In genomic region chr1:192853429-192853828, GRCm38 (mm10) we compare ENCODE assay signal across 11 mouse cellular contexts. TPM values are rescaled to one million over a fixed set of nuclear protein-coding genes. Genes with fewer than 3 reads are reported as not detected.
DNase-seq lines count a peak whose midpoint lies in the region; ATAC-seq lines count a peak whose summit lies in the region.
"Had no signal": no experiment of that assay in that cellular context is flagged by ENCODE, and none has a peak within 500 bp of the region (broad histone marks: within the 10 kb centered on the region; RNA-seq: fewer than 3 reads in every experiment).

No protein-coding gene starts in this region.

- no peak overlapping the region for H3K9ac ChIP-seq in heart, embryonic 16.5 days (ENCODE audit: low read length)
- H3K9ac ChIP-seq in embryonic facial prominence, embryonic 14.5 days (ENCODE audit: low read depth, low read length), result peak overlapping the region; percentile 97
- peak overlapping the region; percentile 95 for H3K9ac ChIP-seq in hindbrain, embryonic 14.5 days
- 0 out of 2 replicates have a peak overlapping the region, but pooled peaks have one; percentile 97 for H3K9ac ChIP-seq in midbrain, embryonic 15.5 days

- intact Hi-C loops in heart, postnatal 10 days (cut with DNase I), result no loop called here

- DNase-seq in heart, postnatal 10 days, result no peak
- DNase-seq in embryonic facial prominence, embryonic 14.5 days (ENCODE audit: low spot score), result no peak
- no peak for DNase-seq in hindbrain, embryonic 14.5 days (ENCODE audit: low spot score)
- no peak for DNase-seq in ovary, postnatal 36 days (ENCODE audit: low spot score)
- no peak for DNase-seq in urinary bladder, postnatal 14 days (ENCODE audit: low spot score)
- no peak for DNase-seq in thymus, postnatal 36 days
- DNase-seq: cerebellum, adult 18-20 months; kidney, postnatal 10 days; left cerebral cortex, postnatal 4 days had no signal

- peaks cover 17% of the 10 kb centered on the region for H3K27me3 ChIP-seq in heart, embryonic 16.5 days (ENCODE audit: control insufficient read depth, insufficient read depth, low read length)
- H3K27me3 ChIP-seq in embryonic facial prominence, embryonic 14.5 days (replicated peaks; ENCODE audit: control insufficient read depth, insufficient read depth, low read length), result no peaks in the 10 kb centered on the region
- H3K27me3 ChIP-seq in hindbrain, embryonic 14.5 days (ENCODE audit: control insufficient read depth, insufficient read depth, low read length), result peaks cover 13% of the 10 kb centered on the region
- no peaks in the 10 kb centered on the region for H3K27me3 ChIP-seq in midbrain, embryonic 15.5 days (replicated peaks)

- H3K36me3 ChIP-seq in heart, embryonic 16.5 days (ENCODE audit: control insufficient read depth, insufficient read depth), result peaks cover 6% of the 10 kb centered on the region; the same call in 1 of the 2 replicates
- peaks cover 24% of the 10 kb centered on the region for H3K36me3 ChIP-seq in embryonic facial prominence, embryonic 14.5 days (ENCODE audit: control insufficient read depth, insufficient read depth, low read length)
- peaks cover 17% of the 10 kb centered on the region for H3K36me3 ChIP-seq in hindbrain, embryonic 14.5 days (replicated peaks; ENCODE audit: control insufficient read depth, insufficient read depth)
- H3K36me3 ChIP-seq in midbrain, embryonic 15.5 days (replicated peaks), result peaks cover 12% of the 10 kb centered on the region

- ATAC-seq in heart, embryonic 16.5 days (replicated peaks; ENCODE audit: extremely low read depth, insufficient read depth, low FRiP score), result no peak
- no peak for ATAC-seq in embryonic facial prominence, embryonic 14.5 days (ENCODE audit: low read depth)
- no peak for ATAC-seq in hindbrain, embryonic 14.5 days (ENCODE audit: low FRiP score)
- no peak for ATAC-seq in midbrain, embryonic 15.5 days (replicated peaks)

- peak overlapping the region; percentile 92 for H3K4me2 ChIP-seq in heart, embryonic 16.5 days (ENCODE audit: low read depth, low read length)
- peak overlapping the region; percentile 81 for H3K4me2 ChIP-seq in embryonic facial prominence, embryonic 14.5 days (ENCODE audit: low read depth, low read length)
- peak overlapping the region; percentile 84 for H3K4me2 ChIP-seq in hindbrain, embryonic 14.5 days (replicated peaks)
- peak overlapping the region; percentile 89 for H3K4me2 ChIP-seq in midbrain, embryonic 15.5 days

- no peaks in the 10 kb centered on the region for H3K9me3 ChIP-seq in heart, embryonic 16.5 days (replicated peaks; ENCODE audit: control insufficient read depth, low read length)
- no peaks in the 10 kb centered on the region for H3K9me3 ChIP-seq in embryonic facial prominence, embryonic 14.5 days (ENCODE audit: control insufficient read depth, low read length)
- no peaks in the 10 kb centered on the region for H3K9me3 ChIP-seq in hindbrain, embryonic 14.5 days (ENCODE audit: control insufficient read depth, low read length)
- H3K9me3 ChIP-seq in midbrain, embryonic 15.5 days, result no peaks in the 10 kb centered on the region

- peaks cover 34% of the 10 kb centered on the region for H3K4me1 ChIP-seq in heart, embryonic 16.5 days (ENCODE audit: control insufficient read depth, insufficient read depth, low read length)
- H3K4me1 ChIP-seq in embryonic facial prominence, embryonic 14.5 days (ENCODE audit: control insufficient read depth, insufficient read depth, low read length), result peaks cover 53% of the 10 kb centered on the region
- H3K4me1 ChIP-seq in hindbrain, embryonic 14.5 days (replicated peaks; ENCODE audit: control insufficient read depth, insufficient read depth, low read length), result peaks cover 50% of the 10 kb centered on the region
- H3K4me1 ChIP-seq in midbrain, embryonic 15.5 days, result peaks cover 50% of the 10 kb centered on the region

- no peak overlapping the region for H3K27ac ChIP-seq in heart, embryonic 16.5 days (ENCODE audit: low read length)
- peak overlapping the region; percentile 99 for H3K27ac ChIP-seq in embryonic facial prominence, embryonic 14.5 days (replicated peaks; ENCODE audit: low read depth, low read length)
- H3K27ac ChIP-seq in hindbrain, embryonic 14.5 days, result peak overlapping the region; percentile 97
- H3K27ac ChIP-seq in midbrain, embryonic 15.5 days, result no peak overlapping the region

- H3K4me3 ChIP-seq in heart, embryonic 16.5 days (ENCODE audit: low read length), result peak overlapping the region; percentile 82
- peak overlapping the region; percentile 89 for H3K4me3 ChIP-seq in embryonic facial prominence, embryonic 14.5 days (ENCODE audit: low read depth, low read length)
- peak overlapping the region; percentile 92 for H3K4me3 ChIP-seq in hindbrain, embryonic 14.5 days (replicated peaks; ENCODE audit: low read length)
- peak overlapping the region; percentile 78 for H3K4me3 ChIP-seq in midbrain, embryonic 15.5 days

- 65% methylated on average over 2 of the region's 2 CpGs for WGBS in heart, embryonic 16.5 days
- WGBS in embryonic facial prominence, embryonic 14.5 days, result 29% methylated on average over 2 of the region's 2 CpGs
- 53% methylated on average over 2 of the region's 2 CpGs for WGBS in hindbrain, embryonic 14.5 days
- 37% methylated on average over 2 of the region's 2 CpGs for WGBS in midbrain, embryonic 15.5 days

RNA-seq across cellular contexts. Expression of gene Sertad4, which starts 2.1 kb away (rescaled TPM):
- polyA plus RNA-seq in heart, embryonic 16.5 days (2015; fragmentation: Nextera tagmentation; extraction: Ambion mirVana), result 9.4 and 11.5 TPM in 2 replicates
- 10 to 100 TPM; 11.5 to 13.2 TPM for total RNA-seq in heart, postnatal 10 days (2021)
- polyA plus RNA-seq in embryonic facial prominence, embryonic 14.5 days (2014; fragmentation: Nextera tagmentation; extraction: Ambion mirVana), result 49.7 and 61.7 TPM in 2 replicates
- polyA plus RNA-seq in hindbrain, embryonic 14.5 days (2014; fragmentation: Nextera tagmentation; extraction: Ambion mirVana), result 21.6 and 25.0 TPM in 2 replicates
- 30.4 and 30.7 TPM in 2 replicates for polyA plus RNA-seq in midbrain, embryonic 15.5 days (2015; fragmentation: Nextera tagmentation; extraction: Ambion mirVana)

Comparison
In these comparisons a context has a peak if more than half of its experiments do, and no peak if none do; other contexts are left out.
1. H3K27ac ChIP-seq: peak in embryonic facial prominence, embryonic 14.5 days (single experiment) and hindbrain, embryonic 14.5 days (single experiment); none in heart, embryonic 16.5 days (single experiment) and midbrain, embryonic 15.5 days (single experiment).
2. Peak in every context shown above with its lines, with median percentiles within 50 percentile points of each other: H3K4me2 ChIP-seq and H3K4me3 ChIP-seq.